ENCODE assay signal across 17 mouse cellular contexts in the genomic region with DNA sequence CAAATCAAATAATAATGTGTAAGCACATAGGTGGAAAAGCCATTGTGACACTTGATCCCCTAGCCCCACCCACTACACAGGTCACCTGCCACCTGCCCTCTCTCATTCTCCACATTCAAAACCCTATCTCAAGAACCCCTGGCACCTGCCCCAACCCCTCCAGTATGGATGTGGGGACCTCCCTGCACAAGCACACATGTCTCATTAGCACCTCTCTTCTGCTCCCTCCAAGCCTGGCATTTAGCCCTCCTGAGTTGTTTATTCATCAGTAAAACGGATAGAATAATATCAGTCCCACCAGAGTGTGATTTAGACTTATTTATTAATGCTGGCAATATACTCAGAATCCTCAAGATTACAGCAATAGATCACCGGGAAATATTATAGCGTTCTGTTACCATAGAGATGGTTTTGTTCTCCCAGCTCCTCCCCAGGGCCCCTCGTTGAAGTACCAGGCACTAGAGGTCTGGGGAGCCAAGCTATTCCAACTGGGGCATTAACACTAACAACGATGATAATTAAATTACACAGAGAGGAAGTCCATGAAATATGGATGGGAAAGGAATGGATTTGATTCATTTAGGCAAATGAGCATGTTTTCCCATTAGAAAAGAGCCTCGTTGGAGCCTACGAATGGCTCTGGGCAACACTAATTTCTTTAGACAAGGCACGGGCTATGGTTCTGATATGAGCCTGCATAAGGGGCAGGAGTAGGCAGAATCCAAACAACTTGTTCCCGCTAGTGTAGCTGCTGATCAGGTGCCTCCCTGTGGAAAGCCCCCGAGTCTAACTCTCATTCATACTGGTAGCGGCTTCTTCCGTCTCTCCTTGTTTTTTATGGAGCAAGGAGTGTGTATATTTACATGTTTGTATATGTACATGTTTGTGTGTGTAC.
DNase-seq lines count a peak whose midpoint lies in the region; ATAC-seq and TF ChIP-seq lines count a peak whose summit lies in the region.
"Had no signal": no experiment of that assay in that cellular context is flagged by ENCODE, and none has a peak within 500 bp of the region (broad histone marks: within the 10 kb centered on the region; RNA-seq: fewer than 3 reads in every experiment).

No protein-coding gene starts in this region.

- no peak overlapping the region for H3K9ac ChIP-seq in neural tube, embryonic 11.5 days (ENCODE audit: low read length)
- no peak overlapping the region for H3K9ac ChIP-seq in hindbrain, embryonic 14.5 days
- no peak overlapping the region for H3K9ac ChIP-seq in midbrain, postnatal 0 days (replicated peaks; ENCODE audit: low read length, poor library complexity, severe bottlenecking)
- H3K9ac ChIP-seq in heart, adult 2 months (ENCODE audit: low read depth, low read length), result no peak overlapping the region
- H3K9ac ChIP-seq: embryonic facial prominence, embryonic 13.5 days; heart, embryonic 15.5 days; liver, embryonic 15.5 days had no signal

- TF ChIP-seq POLR2A in heart, adult 2 months (IDR thresholded peaks at IDR 0.05; ENCODE audit: insufficient read depth, low read depth, low read length), result no peak

- no peak overlapping the region for H3K4me3 ChIP-seq in neural tube, embryonic 11.5 days (ENCODE audit: low read depth, low read length)
- no peak overlapping the region for H3K4me3 ChIP-seq in hindbrain, embryonic 14.5 days (replicated peaks; ENCODE audit: low read length)
- H3K4me3 ChIP-seq in midbrain, postnatal 0 days (ENCODE audit: low read depth, low read length), result no peak overlapping the region
- H3K4me3 ChIP-seq in heart, adult 2 months, result no peak overlapping the region
- H3K4me3 ChIP-seq: embryonic facial prominence, embryonic 13.5 days; gastrocnemius, adult 2 months; heart, embryonic 15.5 days; liver, embryonic 15.5 days; megakaryocyte, embryonic 14.5 days had no signal

- WGBS in neural tube, embryonic 11.5 days, result 77% methylated on average over 12 of the region's 12 CpGs
- WGBS in hindbrain, embryonic 14.5 days, result 39% methylated on average over 12 of the region's 12 CpGs
- WGBS in midbrain, postnatal 0 days, result 41% methylated on average over 12 of the region's 12 CpGs
- 83% methylated on average over 12 of the region's 12 CpGs for WGBS in heart, adult 2 months

- no peak for TF ChIP-seq EP300 in heart, adult 2 months (IDR thresholded peaks at IDR 0.05; ENCODE audit: insufficient read depth, low read depth, low read length)

- no peak for DNase-seq in neural tube, embryonic 11.5 days (ENCODE audit: low spot score)
- no peak for DNase-seq in neural tube, embryonic 10.5 days (ENCODE audit: extremely low spot score, low spot score)
- DNase-seq in hindbrain, embryonic 14.5 days (ENCODE audit: low spot score), result peak; percentile 64
- DNase-seq in midbrain, postnatal 0 days (ENCODE audit: low spot score), result peak; percentile 48
- DNase-seq in spleen, adult 12 weeks (ENCODE audit: low spot score), result no peak
- no peak for DNase-seq in heart, adult 2 months
- DNase-seq: cerebellum, adult 9-11 months; gastrocnemius, adult 2 months; kidney, adult 8-10 months; kidney, postnatal 36 days; lung, postnatal 10 days had no signal

- H3K4me2 ChIP-seq in neural tube, embryonic 11.5 days (ENCODE audit: low read depth), result no peak overlapping the region
- H3K4me2 ChIP-seq in hindbrain, embryonic 14.5 days (replicated peaks), result no peak overlapping the region
- H3K4me2 ChIP-seq in midbrain, postnatal 0 days (ENCODE audit: low read depth, low read length, poor library complexity, severe bottlenecking), result no peak overlapping the region
- H3K4me2 ChIP-seq: embryonic facial prominence, embryonic 13.5 days; heart, embryonic 15.5 days; liver, embryonic 15.5 days had no signal

- H3K4me1 ChIP-seq in neural tube, embryonic 11.5 days (ENCODE audit: control insufficient read depth, insufficient read depth, low read length), result no peaks in the 10 kb centered on the region
- no peaks in the 10 kb centered on the region; the same call in 1 of the 2 replicates for H3K4me1 ChIP-seq in hindbrain, embryonic 14.5 days (replicated peaks; ENCODE audit: control insufficient read depth, insufficient read depth, low read length)
- no peaks in the 10 kb centered on the region for H3K4me1 ChIP-seq in midbrain, postnatal 0 days (ENCODE audit: insufficient read depth, low read length)
- no peaks in the 10 kb centered on the region for H3K4me1 ChIP-seq in heart, adult 2 months (ENCODE audit: control insufficient read depth, insufficient read depth, low read length)
- H3K4me1 ChIP-seq: embryonic facial prominence, embryonic 13.5 days had no signal

- ATAC-seq in neural tube, embryonic 11.5 days (ENCODE audit: insufficient read depth, low FRiP score, low TSS enrichment), result peak; percentile 23; the same call in 1 of the 2 replicates
- ATAC-seq in hindbrain, embryonic 14.5 days (ENCODE audit: low FRiP score), result peak; percentile 76; the same call in 1 of the 2 replicates
- ATAC-seq in midbrain, postnatal 0 days (ENCODE audit: low FRiP score), result no peak
- no peak for ATAC-seq in cerebellum, adult (ENCODE audit: insufficient number of reproducible peaks, low FRiP score, low TSS enrichment)

- H3K27ac ChIP-seq in neural tube, embryonic 11.5 days (ENCODE audit: low read depth, low read length), result no peak overlapping the region
- H3K27ac ChIP-seq in hindbrain, embryonic 14.5 days, result peak overlapping the region; percentile 41
- H3K27ac ChIP-seq in midbrain, postnatal 0 days (ENCODE audit: low read depth, low read length), result 0 out of 2 replicates have a peak overlapping the region, but pooled peaks have one; percentile 12
- H3K27ac ChIP-seq in heart, adult 2 months, result no peak overlapping the region
- H3K27ac ChIP-seq: embryonic facial prominence, embryonic 13.5 days; gastrocnemius, adult 2 months; heart, embryonic 15.5 days; liver, embryonic 15.5 days had no signal

- intact Hi-C loops in heart, adult 2 months (cut with DNase I), result no loop called here

- no peaks in the 10 kb centered on the region for H3K79me2 ChIP-seq in heart, adult 2 months (replicated peaks; ENCODE audit: control insufficient read depth, insufficient read depth, low read length)

- no peaks in the 10 kb centered on the region for H3K9me3 ChIP-seq in neural tube, embryonic 11.5 days (ENCODE audit: control insufficient read depth, low read length)
- H3K9me3 ChIP-seq in hindbrain, embryonic 14.5 days (ENCODE audit: control insufficient read depth, low read length), result no peaks in the 10 kb centered on the region
- no peaks in the 10 kb centered on the region for H3K9me3 ChIP-seq in midbrain, postnatal 0 days (ENCODE audit: low read length)
- H3K9me3 ChIP-seq: embryonic facial prominence, embryonic 13.5 days; G1E; heart, embryonic 15.5 days; liver, embryonic 15.5 days; megakaryocyte, embryonic 14.5 days had no signal

- no peaks in the 10 kb centered on the region for H3K27me3 ChIP-seq in neural tube, embryonic 11.5 days (ENCODE audit: control insufficient read depth, insufficient read depth, low read length)
- no peaks in the 10 kb centered on the region for H3K27me3 ChIP-seq in hindbrain, embryonic 14.5 days (ENCODE audit: control insufficient read depth, insufficient read depth, low read length)
- H3K27me3 ChIP-seq in midbrain, postnatal 0 days (ENCODE audit: insufficient read depth, low read length), result no peaks in the 10 kb centered on the region
- H3K27me3 ChIP-seq in heart, adult 2 months (ENCODE audit: control insufficient read depth, insufficient read depth, low read length), result no peaks in the 10 kb centered on the region
- H3K27me3 ChIP-seq: embryonic facial prominence, embryonic 13.5 days; heart, embryonic 15.5 days; liver, embryonic 15.5 days had no signal

- no peaks in the 10 kb centered on the region for H3K36me3 ChIP-seq in neural tube, embryonic 11.5 days (ENCODE audit: control insufficient read depth, insufficient read depth, low read length)
- H3K36me3 ChIP-seq in hindbrain, embryonic 14.5 days (replicated peaks; ENCODE audit: control insufficient read depth, insufficient read depth), result no peaks in the 10 kb centered on the region
- no peaks in the 10 kb centered on the region for H3K36me3 ChIP-seq in midbrain, postnatal 0 days (ENCODE audit: insufficient read depth, low read length)
- no peaks in the 10 kb centered on the region for H3K36me3 ChIP-seq in heart, adult 2 months (ENCODE audit: control insufficient read depth, insufficient read depth, low read length)
- H3K36me3 ChIP-seq: embryonic facial prominence, embryonic 13.5 days; G1E; heart, embryonic 15.5 days; liver, embryonic 15.5 days had no signal

- TF ChIP-seq CTCF in midbrain, postnatal 0 days (IDR thresholded peaks at IDR 0.05), result no peak
- no peak for TF ChIP-seq CTCF in heart, adult 2 months (IDR thresholded peaks at IDR 0.05)

Comparison
In these comparisons a context has a peak if more than half of its experiments do, and no peak if none do; other contexts are left out.
1. ATAC-seq: peak in neural tube, embryonic 11.5 days (single experiment) and hindbrain, embryonic 14.5 days (single experiment); none in midbrain, postnatal 0 days (single experiment) and cerebellum, adult (single experiment).
2. DNase-seq: peak in hindbrain, embryonic 14.5 days (single experiment) and midbrain, postnatal 0 days (single experiment); none in neural tube, embryonic 11.5 days (single experiment), neural tube, embryonic 10.5 days (single experiment), spleen, adult 12 weeks (single experiment) and heart, adult 2 months (0 of 2).
3. H3K27ac ChIP-seq: peak in hindbrain, embryonic 14.5 days (single experiment) and midbrain, postnatal 0 days (single experiment); none in neural tube, embryonic 11.5 days (single experiment) and heart, adult 2 months (single experiment).